Mouse (Mus musculus): ENCODE data around the gene Plcb1.

- no peak for TF ChIP-seq GATA1 (IDR thresholded peaks at IDR 0.05; ENCODE audit: low read length)
- no peak for TF ChIP-seq TAL1 (IDR thresholded peaks at IDR 0.05; ENCODE audit: low read length)
These were observed 224.5 kb downstream of the Plcb1 start for GRCm38 (mm10) chr2:135010371-135010770.
